Mouse (Mus musculus) cerebellum, postnatal 36 days (tissue): ENCODE measurements around the gene Gm20388.
A peak's percentile ranks its signal among the peaks of the same experiment; 100 is the strongest.

Experiments
- DNase-seq, 2 experiments: peaks; one replicate each; pipeline ENCODE4 v3.0.0; 2021 to 2022; ENCODE audit warnings: mixed read lengths in 2 of 2

Gene Gm20388

DNA sequence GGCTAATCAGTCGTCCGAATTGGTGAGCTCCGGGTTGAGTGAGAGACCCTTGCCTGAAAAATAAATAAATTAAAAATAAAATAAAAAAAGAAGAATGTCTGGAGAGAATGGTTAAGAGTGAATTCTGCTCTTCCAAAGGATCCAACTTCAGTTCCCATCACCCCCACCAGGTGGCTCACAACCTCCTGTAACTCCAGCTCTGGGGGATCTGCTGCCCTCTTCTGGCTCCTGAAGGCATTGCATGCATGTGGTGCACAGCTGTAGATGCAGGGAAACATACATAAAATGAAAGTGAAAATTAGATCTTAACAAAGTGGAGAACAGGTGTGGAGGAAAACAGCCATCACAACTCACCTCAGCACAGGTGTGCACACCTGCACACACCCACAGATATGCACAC, 1840.8 kb downstream of the Gm20388 start:
- peak; percentile 68 to 72 for DNase-seq

GRCm38 (mm10) chr8:121758470-121758869, 1847.8 kb downstream of the Gm20388 start:
- DNase-seq = no peak

- DNase-seq = peak; percentile 53 to 66
Observed at GRCm38 (mm10) chr8:121760484-121760883, 1849.8 kb downstream of the Gm20388 start.

GRCm38 (mm10) chr8:121761480-121761879, 1850.8 kb downstream of the Gm20388 start:
- no peak for DNase-seq

GRCm38 (mm10) chr8:121762999-121763699, 1852.5 kb downstream of the Gm20388 start:
- no peak for DNase-seq

DNA sequence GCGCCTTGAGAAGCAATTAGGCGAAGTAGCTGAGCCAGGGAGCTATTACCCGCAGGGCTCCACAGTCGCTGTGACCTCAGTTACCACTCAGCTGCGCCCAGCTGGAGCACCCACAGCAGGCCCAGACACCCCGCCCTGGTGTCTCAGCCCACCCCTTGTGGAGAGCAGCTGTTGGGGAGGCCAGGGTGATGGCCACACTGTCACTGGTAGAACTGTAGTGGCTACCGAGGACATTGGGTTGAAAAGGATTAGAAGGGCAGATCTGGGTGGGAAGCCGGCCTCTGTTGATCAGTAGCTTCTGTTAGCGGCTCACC, 1853.0 kb downstream of the Gm20388 start:
- no peak for DNase-seq

DNA sequence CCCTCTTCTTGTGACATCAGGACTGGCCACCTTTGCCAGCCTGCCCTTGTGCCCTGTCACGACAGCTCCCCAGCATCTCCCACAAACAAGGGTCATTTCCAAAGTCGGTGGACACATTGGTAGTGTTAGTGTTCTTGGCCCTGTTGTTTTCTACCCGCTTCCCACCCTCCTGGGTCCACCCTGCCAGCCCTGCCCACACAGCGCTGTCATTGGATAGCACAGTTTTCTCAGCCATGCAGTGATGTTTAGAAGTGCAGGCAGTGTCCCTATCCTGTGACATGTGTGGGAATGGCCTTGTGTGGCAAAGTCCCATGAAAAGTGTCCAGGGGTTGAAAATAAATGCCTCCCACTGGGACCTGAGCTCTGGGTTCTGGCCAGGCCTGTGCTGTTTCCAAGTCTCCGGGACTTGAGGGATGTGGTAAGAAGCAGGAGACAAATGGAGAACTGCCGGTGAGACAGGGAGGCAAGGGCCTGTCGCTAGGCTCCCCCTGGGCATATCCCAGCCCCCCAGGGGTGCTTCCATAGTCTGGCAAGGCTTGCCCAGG, 1855.0 kb downstream of the Gm20388 start:
- no peak for DNase-seq

DNA sequence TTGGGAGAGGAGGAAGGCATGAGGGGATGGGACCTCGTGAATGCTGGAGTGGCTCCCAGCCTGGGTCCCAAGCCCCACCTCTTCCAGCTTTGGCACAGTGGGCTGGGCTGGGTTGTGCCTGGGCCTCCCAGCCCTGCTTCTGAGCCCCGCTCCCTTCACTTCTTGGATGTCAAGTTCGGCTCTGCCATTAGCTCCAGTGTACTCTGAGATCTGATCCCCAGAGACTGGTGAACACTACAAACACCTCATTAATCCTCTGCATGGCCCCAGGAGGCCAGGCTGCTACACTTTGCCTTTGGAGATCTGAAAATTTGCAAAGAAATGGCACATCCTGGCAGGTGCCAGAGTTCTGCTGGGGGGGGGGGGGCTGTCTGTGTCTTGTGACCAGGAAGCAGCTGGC, 1858.5 kb downstream of the Gm20388 start:
- DNase-seq = no peak

DNA sequence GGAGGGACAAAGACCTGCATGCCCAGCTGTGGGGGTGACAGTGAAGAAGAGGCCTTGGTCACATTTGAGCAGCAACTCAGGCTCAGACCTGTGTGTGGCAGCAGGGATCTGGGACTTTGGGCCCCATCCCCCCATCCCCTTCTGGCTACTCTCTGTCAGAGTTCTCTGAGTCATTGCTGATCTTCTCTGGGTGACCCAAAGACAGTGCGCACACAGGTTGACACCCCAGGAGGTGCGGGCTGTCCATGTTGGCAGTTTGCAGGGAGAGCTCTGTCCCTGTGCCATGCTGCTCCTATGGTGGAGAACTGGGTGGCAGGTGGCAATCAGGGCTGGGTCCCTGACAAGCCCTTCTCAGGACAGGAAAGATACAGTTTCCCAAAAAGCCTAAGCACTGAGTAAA, 1859.0 kb downstream of the Gm20388 start:
- DNase-seq = peak; percentile 67 to 72

- no peak for DNase-seq
Observed at GRCm38 (mm10) chr8:121770845-121771752, 1860.5 kb downstream of the Gm20388 start.

DNA sequence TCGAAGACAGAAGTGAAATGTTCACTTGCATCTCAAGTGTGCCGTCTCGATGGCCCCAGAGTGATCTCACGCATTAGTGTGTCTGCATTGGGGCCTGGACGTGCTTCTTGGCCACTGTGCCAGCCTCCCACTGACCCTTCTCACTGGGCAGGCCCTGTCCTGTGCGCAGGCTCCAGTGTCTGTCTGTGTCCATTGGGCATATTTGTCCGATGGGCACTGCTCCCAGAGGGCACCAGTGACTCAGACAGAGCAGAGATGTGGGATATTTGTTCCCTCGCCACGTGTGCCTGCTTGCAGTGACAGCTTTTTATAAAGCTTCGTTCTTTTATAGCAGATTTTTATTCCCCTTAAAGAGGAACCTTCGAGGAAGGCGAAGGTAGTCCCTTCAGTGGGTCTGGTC, 1863.2 kb downstream of the Gm20388 start:
- no peak for DNase-seq

- DNase-seq = peak; percentile 52 to 55
Observed at GRCm38 (mm10) chr8:121782493-121782892, 1871.9 kb downstream of the Gm20388 start.

DNA sequence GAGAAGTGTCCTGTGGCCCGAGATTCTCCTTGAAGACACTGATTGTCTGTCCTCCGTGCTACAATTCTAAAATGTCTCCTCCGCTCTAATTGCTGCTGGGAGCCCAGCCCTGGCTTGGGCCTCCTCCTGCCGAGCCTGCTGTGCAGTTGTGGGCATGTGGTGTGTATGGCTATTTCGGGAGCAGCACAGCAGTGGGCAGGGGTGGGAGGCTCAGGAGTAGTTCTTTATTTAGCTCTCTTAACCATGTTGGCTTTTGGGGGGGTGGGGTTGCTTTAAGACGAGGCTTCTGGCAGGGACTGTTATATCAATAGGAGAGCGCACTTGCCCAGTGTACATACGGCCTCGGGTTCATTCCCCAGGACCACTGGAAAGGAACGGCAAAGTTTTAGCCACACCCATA, 1875.9 kb downstream of the Gm20388 start:
- DNase-seq = no peak

GRCm38 (mm10) chr8:121788786-121789185, 1878.1 kb downstream of the Gm20388 start:
- DNase-seq = no peak

- no peak for DNase-seq
Observed at GRCm38 (mm10) chr8:121792159-121792558, 1881.5 kb downstream of the Gm20388 start.

DNA sequence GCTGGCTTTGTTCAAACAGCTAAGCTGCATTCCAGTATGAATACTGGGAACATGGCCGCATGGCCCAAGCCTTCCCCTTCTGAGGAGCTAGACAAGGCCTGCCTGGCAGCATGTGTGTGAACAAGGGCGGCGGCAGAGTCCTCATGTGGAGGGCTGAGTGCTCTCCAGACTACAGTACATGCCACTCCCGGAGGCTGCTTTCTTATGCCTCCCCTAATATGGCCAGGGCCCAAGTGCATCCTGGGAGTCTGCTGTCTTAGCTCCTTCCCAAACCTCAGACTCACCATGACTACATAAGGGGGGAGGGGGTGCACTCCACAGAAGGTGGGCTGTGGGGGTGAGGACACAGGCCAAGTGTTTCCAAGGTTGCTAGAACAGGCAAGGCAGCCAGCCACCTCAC, 1882.0 kb downstream of the Gm20388 start:
- DNase-seq = no peak

DNA sequence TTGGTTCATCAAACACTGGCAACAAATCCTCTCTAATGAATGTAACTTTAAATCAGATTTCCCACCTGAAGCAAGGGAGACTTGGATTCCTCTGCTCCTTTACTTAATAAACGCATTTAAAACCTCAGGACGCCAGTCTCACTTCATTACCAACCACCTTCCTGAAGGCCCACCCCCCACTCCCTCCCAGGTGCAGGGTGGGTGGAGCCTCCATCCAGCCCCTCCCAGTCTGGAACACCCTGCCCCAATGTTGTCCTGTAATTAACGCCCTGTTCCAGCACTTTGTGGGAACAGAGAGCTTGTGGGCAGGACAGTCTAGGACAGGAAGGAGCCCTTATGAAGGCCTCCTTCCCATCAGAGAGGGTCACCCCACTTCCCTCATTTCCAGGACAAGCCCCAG, 1883.5 kb downstream of the Gm20388 start:
- DNase-seq = no peak

- peak in 1 of 2 experiments; percentile 45 for DNase-seq
Observed at GRCm38 (mm10) chr8:121795461-121795860, 1884.8 kb downstream of the Gm20388 start.

- DNase-seq = no peak
Observed at GRCm38 (mm10) chr8:121796406-121796805, 1885.8 kb downstream of the Gm20388 start.

DNA sequence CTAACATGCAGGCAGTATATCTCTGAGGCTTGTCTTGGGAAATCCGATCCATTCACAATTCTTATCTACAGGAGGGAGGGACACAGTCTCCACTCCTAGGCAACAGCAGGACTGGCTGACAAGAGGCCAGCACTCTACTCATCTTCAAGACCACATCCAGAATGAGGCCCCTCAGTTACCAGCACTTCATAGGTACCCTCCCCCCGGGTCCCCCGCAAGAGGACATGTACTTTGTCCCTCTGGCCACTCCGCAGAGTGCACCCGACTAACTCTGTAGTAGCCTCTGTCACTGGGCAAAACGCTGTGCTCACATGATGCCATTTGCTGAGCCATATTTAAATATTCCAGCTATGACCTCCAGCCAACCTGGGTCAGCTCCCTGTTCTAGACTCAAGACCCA, 1887.8 kb downstream of the Gm20388 start:
- no peak for DNase-seq

GRCm38 (mm10) chr8:121804829-121805228, 1894.2 kb downstream of the Gm20388 start:
- peak in 1 of 2 experiments; percentile 42 for DNase-seq

DNA sequence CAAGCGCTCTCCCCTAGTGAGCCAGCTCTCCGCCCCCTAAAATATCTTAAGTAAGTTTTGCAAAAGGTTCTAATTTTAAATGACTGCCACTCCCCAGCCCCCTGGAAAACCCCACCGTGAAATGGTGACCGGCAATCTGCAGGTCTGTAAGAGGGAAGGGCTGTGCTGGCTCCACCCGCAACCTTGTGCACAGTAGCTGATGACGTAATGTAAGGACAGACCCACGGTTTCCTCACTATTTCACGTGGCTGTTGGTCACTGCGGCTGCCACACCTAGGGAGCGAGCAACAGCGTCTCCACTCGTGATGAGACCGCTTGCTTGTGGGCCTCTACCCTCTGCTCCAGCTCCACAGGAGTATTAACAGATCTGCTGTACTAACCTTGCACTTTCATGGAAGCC, 1895.5 kb downstream of the Gm20388 start:
- no peak for DNase-seq

GRCm38 (mm10) chr8:121808032-121808431, 1897.4 kb downstream of the Gm20388 start:
- DNase-seq = no peak
